Mouse (Mus musculus): ENCODE measurements around the gene Akap13. TPM values are rescaled to one million over a fixed set of nuclear protein-coding genes. Genes with fewer than 3 reads are reported as not detected.
A peak's percentile ranks its signal among the peaks of the same experiment; 100 is the strongest.
"Not testable (repeated sequence)": the region's sequence is repeated elsewhere in the genome, so short reads cannot be mapped to it uniquely, and the experiment has no call there.

Akap13 gene
- polyA plus RNA-seq, 1 experiment from 2014 or later, result 33.4 TPM

- H3K4me1 ChIP-seq (replicated peaks), result peaks cover 53% of the 10 kb centered on the region
- no peaks in the 10 kb centered on the region for H3K9me3 ChIP-seq (replicated peaks)
- DNase-seq (no peak), ATAC-seq (ENCODE audit: low read depth) (no peak)
- H3K27ac ChIP-seq, result no peak overlapping the region
- H3K4me3 ChIP-seq (replicated peaks), result no peak overlapping the region
- no peak overlapping the region for H3K4me2 ChIP-seq
- H3K9ac ChIP-seq, result no peak overlapping the region
- peaks cover 72% of the 10 kb centered on the region for H3K36me3 ChIP-seq
- WGBS (ENCODE audit: insufficient replicate concordance), result 67% methylated on average over 12 of the region's 12 CpGs
- H3K27me3 ChIP-seq, result no peaks in the 10 kb centered on the region
Measured at GRCm38 (mm10) chr7:75753192-75753783, 298.0 kb downstream of the Akap13 start.

- Histone ChIP-seq H3K4me3 (replicated peaks) (no peak overlapping the region), H3K9ac (no peak overlapping the region), H3K9me3 (replicated peaks) (no peaks in the 10 kb centered on the region), H3K4me1 (replicated peaks) (peaks cover 57% of the 10 kb centered on the region), H3K4me2 (no peak overlapping the region), H3K36me3 (peaks cover 57% of the 10 kb centered on the region), H3K27me3 (no peaks in the 10 kb centered on the region), H3K27ac (no peak overlapping the region)
- no peak for DNase-seq
- no peak for ATAC-seq (ENCODE audit: low read depth)
- WGBS (ENCODE audit: insufficient replicate concordance), result 71% methylated on average over 8 of the region's 8 CpGs
Measured at GRCm38 (mm10) chr7:75754587-75755499, 299.5 kb downstream of the Akap13 start.

DNA sequence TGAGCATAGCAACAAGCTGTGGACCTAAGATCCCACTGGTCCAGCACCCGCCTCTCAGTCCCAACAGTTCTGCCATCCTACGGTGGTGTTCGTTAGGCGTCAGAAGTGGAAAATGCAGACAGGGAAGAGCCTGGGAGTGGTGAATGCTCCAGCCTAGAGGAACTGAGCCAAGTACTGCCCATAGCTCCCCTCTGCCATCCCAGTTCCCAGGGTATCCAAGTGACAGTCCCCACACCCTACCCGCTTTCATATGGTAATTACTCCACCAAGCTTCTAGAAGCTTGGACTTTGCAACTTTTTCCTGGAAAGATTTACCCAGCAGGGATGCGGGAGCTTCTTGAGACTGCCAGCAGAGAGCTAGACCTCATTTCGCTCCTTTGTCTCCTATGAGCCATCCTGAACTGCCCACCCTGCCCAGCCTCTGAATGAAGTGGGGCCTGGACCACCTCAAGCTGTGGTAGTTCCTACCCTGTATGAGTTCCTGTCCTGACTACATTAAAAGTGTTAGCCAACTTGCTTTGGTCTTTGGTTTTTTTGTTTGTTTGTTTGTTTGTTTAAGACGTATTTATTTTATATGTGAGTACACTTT, 300.6 kb downstream of the Akap13 start:
- H3K9me3 ChIP-seq (replicated peaks), result no peaks in the 10 kb centered on the region
- ATAC-seq (ENCODE audit: low read depth) (no peak), DNase-seq (no peak)
- no peak overlapping the region for H3K4me2 ChIP-seq
- H3K9ac ChIP-seq, result no peak overlapping the region
- H3K36me3 ChIP-seq, result peaks cover 46% of the 10 kb centered on the region
- no peak overlapping the region for H3K4me3 ChIP-seq (replicated peaks)
- WGBS (ENCODE audit: insufficient replicate concordance), result 92% methylated on average over 8 of the region's 8 CpGs
- no peaks in the 10 kb centered on the region for H3K27me3 ChIP-seq
- peaks cover 57% of the 10 kb centered on the region for H3K4me1 ChIP-seq (replicated peaks)
- 0 out of 2 replicates have a peak overlapping the region, but pooled peaks have one; percentile 9 for H3K27ac ChIP-seq

DNA sequence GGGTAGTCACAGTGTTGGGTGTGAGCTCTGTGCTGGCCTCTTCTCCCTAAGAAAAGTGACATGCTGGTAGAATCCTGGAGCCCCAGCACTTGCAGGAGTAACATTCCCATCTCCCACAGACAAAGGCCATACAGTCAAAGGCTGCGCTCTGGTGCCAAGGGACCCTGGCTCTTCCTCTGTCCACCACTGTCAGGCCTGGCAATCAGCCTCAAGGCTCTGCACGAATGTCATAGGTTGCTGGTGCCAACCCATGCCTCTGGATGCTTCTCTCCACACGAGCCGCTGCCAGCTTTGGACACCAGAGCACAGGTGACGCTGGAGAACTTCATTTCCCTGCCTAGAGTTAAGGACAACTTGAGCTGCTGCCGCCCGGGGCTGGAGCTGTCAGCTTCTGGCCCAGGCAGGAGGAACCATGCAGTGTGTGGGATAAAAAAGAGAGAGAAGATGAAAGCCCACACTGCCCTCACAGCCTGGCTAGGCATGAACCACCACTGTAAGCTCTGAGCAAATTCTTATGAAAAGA, 304.7 kb downstream of the Akap13 start:
- Histone ChIP-seq H3K4me2 (peak overlapping the region; percentile 38), H3K9ac (peak overlapping the region; percentile 43; the same call in 1 of the 2 replicates), H3K27me3 (no peaks in the 10 kb centered on the region), H3K27ac (peak overlapping the region; percentile 78), H3K36me3 (peaks cover 8% of the 10 kb centered on the region), H3K9me3 (replicated peaks) (no peaks in the 10 kb centered on the region), H3K4me3 (replicated peaks) (no peak overlapping the region), H3K4me1 (replicated peaks) (peaks cover 38% of the 10 kb centered on the region)
- DNase-seq (no peak), ATAC-seq (ENCODE audit: low read depth) (no peak)
- 82% methylated on average over 7 of the region's 7 CpGs for WGBS (ENCODE audit: insufficient replicate concordance)

GRCm38 (mm10) chr7:75760661-75761319, 305.5 kb downstream of the Akap13 start:
- peak overlapping the region; percentile 43; the same call in 1 of the 2 replicates for H3K9ac ChIP-seq
- H3K36me3 ChIP-seq; H3K4me3 ChIP-seq (replicated peaks); H3K9me3 ChIP-seq (replicated peaks); H3K27me3 ChIP-seq: not testable (repeated sequence)
- WGBS (ENCODE audit: insufficient replicate concordance), result 35% methylated on average over 4 of the region's 4 CpGs
- DNase-seq (peak; percentile 72), ATAC-seq (ENCODE audit: low read depth) (peak; percentile 98)
- H3K4me1 ChIP-seq (replicated peaks), result peaks cover 38% of the 10 kb centered on the region
- peak overlapping the region; percentile 38 for H3K4me2 ChIP-seq
- H3K27ac ChIP-seq, result peak overlapping the region; percentile 78

DNA sequence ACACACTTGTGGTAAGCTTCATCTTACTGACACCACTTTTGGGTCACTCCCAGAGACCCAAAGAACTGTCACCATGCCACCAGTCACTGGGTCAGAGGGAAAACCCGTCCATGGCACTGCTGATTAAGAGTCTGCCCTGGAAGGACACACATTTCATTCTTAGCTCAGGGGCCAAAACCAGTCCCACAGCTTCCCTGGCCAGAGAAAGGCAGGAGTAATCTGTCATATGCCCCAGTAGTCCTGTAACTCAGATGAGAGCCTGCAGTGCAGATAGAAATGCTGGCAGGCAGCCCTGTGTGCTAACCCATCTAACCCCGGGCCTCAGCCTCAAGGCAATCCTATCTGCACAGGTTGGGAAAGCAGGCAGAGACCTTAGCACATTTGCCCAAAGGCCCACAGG, 306.9 kb downstream of the Akap13 start:
- not testable (repeated sequence) for H3K9me3 ChIP-seq (replicated peaks); H3K27me3 ChIP-seq; H3K27ac ChIP-seq; H3K4me3 ChIP-seq (replicated peaks); H3K4me2 ChIP-seq; DNase-seq; H3K9ac ChIP-seq; ATAC-seq (ENCODE audit: low read depth); H3K36me3 ChIP-seq
- 80% methylated on average over 2 of the region's 2 CpGs for WGBS (ENCODE audit: insufficient replicate concordance)
- H3K4me1 ChIP-seq (replicated peaks), result peaks cover 42% of the 10 kb centered on the region

DNA sequence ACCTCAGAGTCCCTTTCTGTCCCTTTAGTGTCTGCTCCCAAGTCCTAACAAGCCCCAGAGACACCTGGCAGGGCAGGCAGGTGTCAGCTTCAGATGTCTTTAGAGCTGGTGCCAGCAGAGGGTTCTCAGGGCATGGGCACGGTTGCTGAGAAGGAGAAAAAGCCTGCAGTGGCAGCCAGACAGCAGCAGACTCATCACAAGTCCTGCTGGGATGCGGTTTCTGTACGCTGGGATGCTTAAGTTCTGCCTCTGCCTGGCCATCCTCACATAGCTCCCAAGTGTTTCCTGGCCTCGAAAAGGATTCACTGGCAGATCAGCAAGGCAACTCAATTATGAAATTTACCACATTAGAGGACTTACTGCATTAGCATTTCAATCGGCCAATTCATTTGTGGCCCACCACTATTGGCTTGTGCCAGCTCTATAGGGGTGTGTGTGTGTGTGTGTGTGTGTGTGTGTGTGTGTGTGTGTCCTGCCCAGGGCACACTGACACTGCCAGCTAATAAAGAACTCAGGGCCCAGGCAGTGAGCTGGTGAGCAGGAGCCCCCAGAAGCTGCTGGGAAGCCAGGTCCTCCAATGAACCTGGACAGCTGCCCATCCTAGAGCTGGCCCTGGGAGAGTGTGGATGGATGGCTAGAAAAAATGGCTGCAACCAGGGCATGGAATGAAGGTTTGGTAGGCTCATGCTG, 311.9 kb downstream of the Akap13 start:
- H3K9ac ChIP-seq; DNase-seq; H3K4me1 ChIP-seq (replicated peaks); H3K4me3 ChIP-seq (replicated peaks); H3K27me3 ChIP-seq; H3K4me2 ChIP-seq; H3K27ac ChIP-seq; H3K9me3 ChIP-seq (replicated peaks); ATAC-seq (ENCODE audit: low read depth): not testable (repeated sequence)
- peaks cover 35% of the 10 kb centered on the region for H3K36me3 ChIP-seq
- 100% methylated on average over 1 of the region's 5 CpGs for WGBS (ENCODE audit: insufficient replicate concordance)

DNA sequence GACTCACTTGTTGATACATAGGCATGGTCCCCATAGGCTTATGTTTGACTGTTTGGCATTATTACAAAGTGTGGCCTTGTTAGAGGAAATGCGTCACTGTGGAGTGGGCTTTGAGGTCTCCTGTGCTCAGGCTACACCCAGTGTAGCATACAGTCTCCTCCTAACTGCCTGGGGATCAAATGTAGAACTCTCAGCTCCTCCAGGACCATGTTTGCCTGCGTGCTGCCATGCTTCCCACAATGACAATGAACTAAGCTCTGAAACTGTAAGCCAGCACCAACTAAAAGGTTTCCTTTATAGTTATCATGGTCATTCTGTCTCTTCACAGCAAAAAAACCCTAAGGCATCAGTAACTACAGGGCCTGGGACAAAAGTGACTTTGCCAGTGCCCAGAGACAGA, 312.8 kb downstream of the Akap13 start:
- Histone ChIP-seq H3K4me3 (replicated peaks) (no peak overlapping the region), H3K4me2 (no peak overlapping the region), H3K4me1 (replicated peaks) (peaks cover 4% of the 10 kb centered on the region; the same call in 1 of the 2 replicates), H3K36me3 (peaks cover 36% of the 10 kb centered on the region), H3K9ac (no peak overlapping the region), H3K27me3 (no peaks in the 10 kb centered on the region), H3K9me3 (replicated peaks) (no peaks in the 10 kb centered on the region), H3K27ac (no peak overlapping the region)
- ATAC-seq (ENCODE audit: low read depth), result no peak
- WGBS (ENCODE audit: insufficient replicate concordance), result 73% methylated on average over 2 of the region's 2 CpGs
- DNase-seq, result no peak

- Histone ChIP-seq H3K36me3 (peaks cover 49% of the 10 kb centered on the region), H3K27ac (no peak overlapping the region), H3K9me3 (replicated peaks) (no peaks in the 10 kb centered on the region), H3K4me3 (replicated peaks) (no peak overlapping the region), H3K4me1 (replicated peaks) (peaks cover 12% of the 10 kb centered on the region), H3K4me2 (no peak overlapping the region), H3K27me3 (no peaks in the 10 kb centered on the region), H3K9ac (no peak overlapping the region)
- ATAC-seq (ENCODE audit: low read depth), result no peak
- no peak for DNase-seq
- WGBS (ENCODE audit: insufficient replicate concordance), result 79% methylated on average over 9 of the region's 9 CpGs
Measured at GRCm38 (mm10) chr7:75769909-75770308, 314.6 kb downstream of the Akap13 start.

DNA sequence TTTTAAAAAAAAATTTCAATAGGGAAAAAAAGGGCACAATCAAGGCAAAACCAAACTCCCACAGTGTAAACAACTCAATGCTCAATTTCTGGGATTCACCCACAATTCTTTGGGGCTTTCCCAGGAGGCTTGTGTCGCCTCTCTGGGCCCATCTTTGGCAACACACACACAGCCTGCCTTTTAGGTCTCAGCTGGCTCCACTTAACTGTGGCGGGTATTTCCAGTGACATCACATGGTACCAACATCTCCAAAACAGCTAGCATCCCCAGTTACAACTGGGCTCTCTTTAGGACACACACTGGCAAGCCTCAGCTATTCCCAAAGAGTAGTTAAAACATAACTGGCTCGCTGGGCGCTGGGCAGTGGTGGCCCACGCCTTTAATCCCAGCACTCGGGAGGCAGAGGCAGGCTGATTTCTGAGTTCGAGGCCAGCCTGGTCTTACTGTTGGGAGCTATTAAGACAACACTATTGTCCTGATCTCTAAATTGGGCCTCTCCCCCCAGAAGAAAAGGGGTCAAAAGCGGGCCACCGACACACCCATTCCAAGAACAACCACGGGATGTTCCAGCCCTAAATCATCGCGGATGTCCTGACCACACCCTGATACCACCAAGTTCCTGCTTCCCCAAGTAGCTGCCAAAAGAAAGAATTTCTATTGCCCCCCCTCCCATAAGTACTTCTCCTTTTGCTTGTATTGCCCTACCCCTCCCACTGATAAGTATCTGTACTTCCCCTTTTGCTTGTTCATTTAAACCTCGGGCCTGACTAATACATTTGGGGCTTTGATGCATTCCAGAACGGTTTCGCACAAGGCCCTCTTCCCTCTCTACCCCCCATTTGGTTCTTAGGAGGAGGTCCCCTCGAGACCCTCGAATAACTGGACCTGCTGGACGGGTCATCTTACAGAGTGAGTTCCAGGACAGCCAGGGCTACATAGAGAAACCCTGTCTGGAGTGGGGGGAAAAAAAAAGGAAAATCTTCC, 319.1 kb downstream of the Akap13 start:
- not testable (repeated sequence) for H3K9ac ChIP-seq; DNase-seq; H3K9me3 ChIP-seq (replicated peaks); H3K4me2 ChIP-seq; H3K27me3 ChIP-seq; ATAC-seq (ENCODE audit: low read depth); H3K4me3 ChIP-seq (replicated peaks)
- peaks cover 86% of the 10 kb centered on the region for H3K36me3 ChIP-seq
- peak overlapping the region; percentile 36; the same call in 1 of the 2 replicates for H3K27ac ChIP-seq
- WGBS (ENCODE audit: insufficient replicate concordance), result 71% methylated on average over 18 of the region's 18 CpGs
- peaks cover 18% of the 10 kb centered on the region for H3K4me1 ChIP-seq (replicated peaks)

All from liver, embryonic 13.5 days (tissue).